Mouse (Mus musculus) limb, embryonic 15.5 days (tissue): ENCODE data around the gene Dnttip2. TPM values are rescaled to one million over a fixed set of nuclear protein-coding genes. Genes with fewer than 3 reads are reported as not detected.
A peak's percentile ranks its signal among the peaks of the same experiment; 100 is the strongest.
"Not testable (repeated sequence)": the region's sequence is repeated elsewhere in the genome, so short reads cannot be mapped to it uniquely, and the experiment has no call there.

Experiments used
- ATAC-seq: fragments of 200-750 bp; cut with Nextera tagmentation; 2 replicates; pipeline ENCODE4 v1.8.0; 2017; ENCODE audit warnings: low read depth, moderate TSS enrichment; ENCODE audit not compliant: insufficient number of reproducible peaks, low FRiP score, low TSS enrichment
- H3K27ac ChIP-seq: fragments of 300-500 bp; sonication (generic); 2 replicates; pipeline ENCODE4 v1.5.1; 2015; ENCODE audit warnings: moderate library complexity, mild to moderate bottlenecking, inconsistent platforms
- H3K27me3 ChIP-seq: fragments of 300-500 bp; sonication (generic); 2 replicates; pipeline ENCODE4 v1.6.1; 2015; ENCODE audit warnings: inconsistent platforms
- H3K36me3 ChIP-seq: fragments of 300-500 bp; sonication (generic); 2 replicates; pipeline ENCODE4 v1.6.1; 2015; ENCODE audit warnings: inconsistent platforms
- H3K4me1 ChIP-seq: fragments of 300-500 bp; sonication (generic); 2 replicates; pipeline ENCODE4 v1.6.1; 2015; ENCODE audit warnings: inconsistent platforms
- H3K4me2 ChIP-seq: fragments of 300-500 bp; sonication (generic); 2 replicates; pipeline ENCODE4 v1.6.1; 2015; ENCODE audit warnings: mild to moderate bottlenecking, inconsistent platforms
- H3K4me3 ChIP-seq: fragments of 300-500 bp; sonication (generic); 2 replicates; pipeline ENCODE4 v1.5.1; 2015; ENCODE audit warnings: mild to moderate bottlenecking, inconsistent platforms
- H3K9ac ChIP-seq: fragments of 300-500 bp; sonication (generic); 2 replicates; pipeline ENCODE4 v1.6.1; 2015; ENCODE audit warnings: inconsistent platforms
- H3K9me3 ChIP-seq: fragments of 300-500 bp; sonication (generic); 2 replicates; pipeline ENCODE4 v1.6.1; 2016; ENCODE audit warnings: inconsistent platforms
- WGBS: fragments of 180-500 bp; shearing (Covaris S2); methylation state at CpG from one replicate; pipeline ENCODE4 v1.1.7; 2015; 5-methylcytosine and 5-hydroxymethylcytosine counted together
- polyA plus RNA-seq: library from polyadenylated mRNA; unstranded; fragments of >200 nt; fragmentation: Nextera tagmentation; extraction: Ambion mirVana; gene quantifications from 2 replicates; pipeline ENCODE4 v1.2.1, GENCODE M21; 2015

Gene Dnttip2
- polyA plus RNA-seq, 1 experiment from 2014 or later, result 63.9 TPM

GRCm38 (mm10) chr3:122252466-122253253 is 21.5 kb upstream of the Dnttip2 start:
- Histone ChIP-seq H3K9me3 (no peaks in the 10 kb centered on the region), H3K9ac (no peak overlapping the region), H3K27ac (no peak overlapping the region), H3K4me3 (no peak overlapping the region), H3K36me3 (no peaks in the 10 kb centered on the region), H3K4me1 (no peaks in the 10 kb centered on the region), H3K4me2 (no peak overlapping the region), H3K27me3 (no peaks in the 10 kb centered on the region)
- ATAC-seq, result no peak
- 65% methylated on average over 3 of the region's 3 CpGs for WGBS

- H3K4me2 ChIP-seq, H3K36me3 ChIP-seq, H3K27ac ChIP-seq, H3K4me1 ChIP-seq, H3K27me3 ChIP-seq, ATAC-seq, H3K4me3 ChIP-seq, H3K9me3 ChIP-seq, H3K9ac ChIP-seq: not testable (repeated sequence)
- 81% methylated on average over 7 of the region's 7 CpGs for WGBS
These were observed 20.1 kb upstream of the Dnttip2 start for GRCm38 (mm10) chr3:122254050-122254449.

- WGBS, result 76% methylated on average over 5 of the region's 5 CpGs
- no peak overlapping the region for H3K4me3 ChIP-seq
- no peak for ATAC-seq
- 0 out of 2 replicates have a peak, but pooled peaks cover 5% of the 10 kb centered on the region for H3K36me3 ChIP-seq
- no peak overlapping the region for H3K27ac ChIP-seq
- no peaks in the 10 kb centered on the region for H3K27me3 ChIP-seq
- H3K4me2 ChIP-seq, result no peak overlapping the region
- H3K9me3 ChIP-seq, result no peaks in the 10 kb centered on the region
- H3K9ac ChIP-seq, result no peak overlapping the region
- peaks cover 1% of the 10 kb centered on the region for H3K4me1 ChIP-seq
These were observed 4.2 kb upstream of the Dnttip2 start for GRCm38 (mm10) chr3:122269986-122270385.

GRCm38 (mm10) chr3:122272565-122272964 is 1.6 kb upstream of the Dnttip2 start:
- not testable (repeated sequence) for H3K4me2 ChIP-seq, H3K9me3 ChIP-seq, H3K9ac ChIP-seq, ATAC-seq, H3K4me3 ChIP-seq, H3K27ac ChIP-seq, H3K27me3 ChIP-seq
- peaks cover 27% of the 10 kb centered on the region for H3K4me1 ChIP-seq
- 100% methylated on average over 1 of the region's 1 CpGs for WGBS
- peaks cover 25% of the 10 kb centered on the region for H3K36me3 ChIP-seq

GRCm38 (mm10) chr3:122273407-122274240 is 564 bp upstream of the Dnttip2 start:
- Histone ChIP-seq H3K36me3 (peaks cover 34% of the 10 kb centered on the region), H3K9me3 (no peaks in the 10 kb centered on the region)
- WGBS, result 10% methylated on average over 20 of the region's 20 CpGs

GRCm38 (mm10) chr3:122275111-122275510 is 923 bp downstream of the Dnttip2 start:
- Histone ChIP-seq H3K9me3 (no peaks in the 10 kb centered on the region), H3K4me2 (peak overlapping the region; percentile 64), H3K27me3 (no peaks in the 10 kb centered on the region), H3K27ac (no peak overlapping the region), H3K4me3 (peak overlapping the region; percentile 73), H3K36me3 (peaks cover 48% of the 10 kb centered on the region), H3K4me1 (peaks cover 30% of the 10 kb centered on the region), H3K9ac (peak overlapping the region; percentile 88; the same call in 1 of the 2 replicates)
- WGBS, result 74% methylated on average over 10 of the region's 10 CpGs
- ATAC-seq, result no peak

More at GRCm38 (mm10) chr3:122273407-122274240, 564 bp upstream of the Dnttip2 start:
- Histone ChIP-seq H3K27ac (no peak overlapping the region; the same call in 1 of the 2 replicates), H3K9ac (0 out of 2 replicates have a peak overlapping the region, but pooled peaks have one; percentile 21), H3K4me3 (peak overlapping the region; percentile 73), H3K4me2 (peak overlapping the region; percentile 41), H3K4me1 (peaks cover 30% of the 10 kb centered on the region), H3K27me3 (no peaks in the 10 kb centered on the region)
- no peak for ATAC-seq

GRCm38 (mm10) chr3:122287195-122287594 is 13.0 kb downstream of the Dnttip2 start:
- Histone ChIP-seq H3K9ac (no peak overlapping the region), H3K4me3 (no peak overlapping the region), H3K27me3 (no peaks in the 10 kb centered on the region), H3K9me3 (no peaks in the 10 kb centered on the region), H3K4me1 (peaks cover 3% of the 10 kb centered on the region; the same call in 1 of the 2 replicates), H3K27ac (no peak overlapping the region), H3K36me3 (peaks cover 31% of the 10 kb centered on the region), H3K4me2 (no peak overlapping the region)
- WGBS, result 62% methylated on average over 5 of the region's 5 CpGs
- ATAC-seq, result no peak

- H3K4me2 ChIP-seq, result no peak overlapping the region
- H3K36me3 ChIP-seq, result peaks cover 16% of the 10 kb centered on the region
- H3K4me3 ChIP-seq, result no peak overlapping the region
- no peaks in the 10 kb centered on the region for H3K9me3 ChIP-seq
- no peak overlapping the region for H3K9ac ChIP-seq
- 72% methylated on average over 5 of the region's 5 CpGs for WGBS
- H3K27me3 ChIP-seq, result no peaks in the 10 kb centered on the region
- H3K27ac ChIP-seq, result no peak overlapping the region
- peaks cover 8% of the 10 kb centered on the region for H3K4me1 ChIP-seq
- no peak for ATAC-seq
These were observed 14.5 kb downstream of the Dnttip2 start for GRCm38 (mm10) chr3:122288613-122289195.

GRCm38 (mm10) chr3:122289344-122289743 is 15.2 kb downstream of the Dnttip2 start:
- H3K9ac ChIP-seq, H3K27ac ChIP-seq, ATAC-seq, H3K4me3 ChIP-seq, H3K36me3 ChIP-seq, H3K9me3 ChIP-seq, H3K27me3 ChIP-seq, H3K4me2 ChIP-seq: not testable (repeated sequence)
- 69% methylated on average over 4 of the region's 4 CpGs for WGBS
- H3K4me1 ChIP-seq, result peaks cover 12% of the 10 kb centered on the region

GRCm38 (mm10) chr3:122290696-122291095 is 16.5 kb downstream of the Dnttip2 start:
- Histone ChIP-seq H3K4me2 (no peak overlapping the region), H3K4me1 (peaks cover 26% of the 10 kb centered on the region), H3K27ac (no peak overlapping the region), H3K36me3 (no peaks in the 10 kb centered on the region), H3K9ac (no peak overlapping the region), H3K4me3 (no peak overlapping the region), H3K27me3 (no peaks in the 10 kb centered on the region), H3K9me3 (no peaks in the 10 kb centered on the region)
- 75% methylated on average over 7 of the region's 7 CpGs for WGBS
- no peak for ATAC-seq

GRCm38 (mm10) chr3:122291828-122292227 is 17.6 kb downstream of the Dnttip2 start:
- Histone ChIP-seq H3K9me3 (no peaks in the 10 kb centered on the region), H3K9ac (no peak overlapping the region), H3K4me2 (0 out of 2 replicates have a peak overlapping the region, but pooled peaks have one; percentile 87), H3K4me3 (peak overlapping the region; percentile 94; the same call in 1 of the 2 replicates), H3K4me1 (peaks cover 33% of the 10 kb centered on the region), H3K27ac (no peak overlapping the region), H3K36me3 (no peaks in the 10 kb centered on the region), H3K27me3 (no peaks in the 10 kb centered on the region)
- WGBS, result 56% methylated on average over 12 of the region's 12 CpGs
- ATAC-seq, result no peak
